9 mouse cellular contexts compared by ENCODE assay signal in the genomic region with DNA sequence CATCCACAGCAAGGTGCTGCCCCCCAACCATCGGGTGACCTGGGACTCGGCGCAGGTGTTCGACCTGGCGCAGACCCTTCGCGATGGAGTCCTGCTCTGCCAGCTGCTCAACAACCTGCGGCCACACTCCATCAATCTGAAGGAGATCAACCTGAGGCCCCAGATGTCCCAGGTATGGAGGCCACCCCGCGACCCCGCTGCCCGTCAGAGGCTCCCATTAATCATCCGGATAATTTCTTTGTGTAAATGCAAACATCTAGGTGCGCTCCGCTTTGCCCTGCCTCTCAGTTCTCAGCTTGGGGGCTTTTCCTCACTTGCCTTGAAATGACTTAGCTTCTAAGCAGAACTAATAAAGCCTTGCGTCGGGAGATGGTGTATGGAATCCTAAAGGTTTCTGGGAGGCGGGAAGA. TPM values are rescaled to one million over a fixed set of nuclear protein-coding genes. Genes with fewer than 3 reads are reported as not detected.
A peak's percentile ranks its signal among the peaks of the same experiment; 100 is the strongest.
DNase-seq lines count a peak whose midpoint lies in the region; ATAC-seq and TF ChIP-seq lines count a peak whose summit lies in the region.
"Had no signal": no experiment of that assay in that cellular context is flagged by ENCODE, and none has a peak within 500 bp of the region (broad histone marks: within the 10 kb centered on the region; RNA-seq: fewer than 3 reads in every experiment).

No protein-coding gene starts in this region.

- ATAC-seq in heart, embryonic 11.5 days (replicated peaks; ENCODE audit: insufficient number of reproducible peaks, low FRiP score, low TSS enrichment) = no peak
- no peak for ATAC-seq in lung, embryonic 16.5 days (ENCODE audit: low read depth)

- intact Hi-C loops in heart, postnatal 25 days (cut with DNase I) = loop anchor here (5.0 kb wide), 2 partner anchors 46 to 151 kb away; no protein-coding TSS in a partner anchor

- DNase-seq in heart, postnatal 25 days (ENCODE audit: low spot score) = no peak
- DNase-seq in forelimb bud, embryonic 11.5 days (ENCODE audit: low read depth, low spot score) = peak; percentile 17
- DNase-seq in right cerebral cortex, postnatal 25 days = no peak
- no peak for DNase-seq in c-Kit-positive CD71-positive TER-119-positive erythroid progenitor cells, embryonic 14.5 days (ENCODE audit: low spot score)
- DNase-seq in layer of hippocampus, adult 9-10 months (ENCODE audit: low spot score) = no peak

- no peaks in the 10 kb centered on the region for H3K9me3 ChIP-seq in heart, embryonic 11.5 days (replicated peaks; ENCODE audit: control insufficient read depth, low read length)
- no peaks in the 10 kb centered on the region for H3K9me3 ChIP-seq in ES-Bruce4 (replicated peaks; ENCODE audit: control insufficient read depth, insufficient read depth, low read length, poor library complexity, severe bottlenecking)
- H3K9me3 ChIP-seq in lung, embryonic 16.5 days (ENCODE audit: control insufficient read depth, low read length) = no peaks in the 10 kb centered on the region

- WGBS in heart, embryonic 11.5 days (ENCODE audit: insufficient replicate concordance) = under 1% methylated on average over 18 of the region's 18 CpGs
- WGBS in lung, embryonic 16.5 days = under 1% methylated on average over 18 of the region's 18 CpGs

- H3K36me3 ChIP-seq in heart, embryonic 11.5 days (ENCODE audit: control insufficient read depth, insufficient read depth, low read length) = no peaks in the 10 kb centered on the region
- no peaks in the 10 kb centered on the region for H3K36me3 ChIP-seq in ES-Bruce4 (ENCODE audit: control insufficient read depth, insufficient read depth, low read length, poor library complexity, severe bottlenecking)
- H3K36me3 ChIP-seq in lung, embryonic 16.5 days (ENCODE audit: control insufficient read depth, insufficient read depth, low read length) = no peaks in the 10 kb centered on the region

- peak overlapping the region; percentile 80 for H3K4me3 ChIP-seq in heart, embryonic 11.5 days (ENCODE audit: low read depth, low read length)
- peak overlapping the region; percentile 84 for H3K4me3 ChIP-seq in ES-Bruce4 (ENCODE audit: low read depth, low read length)
- peak overlapping the region; percentile 64 for H3K4me3 ChIP-seq in lung, embryonic 16.5 days (ENCODE audit: low read length)

- peak overlapping the region; percentile 78 for H3K9ac ChIP-seq in heart, embryonic 11.5 days (ENCODE audit: low read depth, low read length)
- peak overlapping the region; percentile 83 for H3K9ac ChIP-seq in ES-Bruce4 (ENCODE audit: low read depth, poor library complexity, severe bottlenecking)
- peak overlapping the region; percentile 69 for H3K9ac ChIP-seq in lung, embryonic 16.5 days (ENCODE audit: low read length)

- no peak for TF ChIP-seq EP300 in ES-Bruce4 (IDR thresholded peaks at IDR 0.05; ENCODE audit: insufficient read depth, low read depth, low read length)

- H3K4me1 ChIP-seq in heart, embryonic 11.5 days (ENCODE audit: control insufficient read depth, insufficient read depth, low read length) = no peaks in the 10 kb centered on the region; the same call in 1 of the 2 replicates
- H3K4me1 ChIP-seq in ES-Bruce4 (ENCODE audit: control insufficient read depth, insufficient read depth, low read length) = no peaks in the 10 kb centered on the region
- peaks cover 7% of the 10 kb centered on the region for H3K4me1 ChIP-seq in lung, embryonic 16.5 days (replicated peaks; ENCODE audit: control insufficient read depth, insufficient read depth, low read length)

- no peak for TF ChIP-seq CTCF in ES-Bruce4 (IDR thresholded peaks at IDR 0.05; ENCODE audit: low read depth, low read length)

- peak overlapping the region; percentile 73 for H3K27ac ChIP-seq in heart, embryonic 11.5 days (ENCODE audit: low read depth, low read length)
- H3K27ac ChIP-seq in ES-Bruce4 (ENCODE audit: insufficient read depth, low read length) = no peak overlapping the region
- H3K27ac ChIP-seq in lung, embryonic 16.5 days (ENCODE audit: low read length) = peak overlapping the region; percentile 58

- no peaks in the 10 kb centered on the region for H3K27me3 ChIP-seq in heart, embryonic 11.5 days (ENCODE audit: control insufficient read depth, insufficient read depth, low read length)
- H3K27me3 ChIP-seq in ES-Bruce4 (ENCODE audit: control insufficient read depth, insufficient read depth, low read length, poor library complexity, severe bottlenecking) = peaks cover 10% of the 10 kb centered on the region; the same call in 1 of the 2 replicates
- H3K27me3 ChIP-seq in lung, embryonic 16.5 days (ENCODE audit: control insufficient read depth, insufficient read depth, low read depth, low read length) = peaks cover 12% of the 10 kb centered on the region

- no peak for TF ChIP-seq POLR2A in ES-Bruce4 (IDR thresholded peaks at IDR 0.05; ENCODE audit: insufficient read depth, low read length)

- peak overlapping the region; percentile 94 for H3K4me2 ChIP-seq in heart, embryonic 11.5 days
- H3K4me2 ChIP-seq in lung, embryonic 16.5 days (ENCODE audit: low read depth, low read length) = peak overlapping the region; percentile 87

RNA-seq across cellular contexts. Expression of gene Vav3, which starts 0.6 kb away (rescaled TPM):
- polyA plus RNA-seq in heart, embryonic 11.5 days (2014; fragmentation: Nextera tagmentation; extraction: Ambion mirVana) = 12.9 TPM in 2 replicates
- 1 to 10 TPM; 6.2 to 6.3 TPM for total RNA-seq in heart, postnatal 25 days (2021)
- 2.2 and 2.3 TPM in 2 replicates for polyA plus RNA-seq in ES-Bruce4 (2011; ENCODE audit: insufficient read depth, insufficient read length, low read depth, missing spikeins)
- 6.3 TPM in 2 replicates for polyA plus RNA-seq in lung, embryonic 16.5 days (2015; fragmentation: Nextera tagmentation; extraction: Ambion mirVana)
- total RNA-seq: MEL had no signal
